Mouse (Mus musculus): ENCODE measurements at regions not wholly inside any gene's neighbourhood (a gene's known extent, or its start where the extent isn't known, plus 50 kb on each side); places are given as distances from the start of the nearest gene placed in this dataset.

GRCm38 (mm10) chr7:124996538-124996937 lies 447.9 kb upstream of the Kdm8 start:
- no peak for TF ChIP-seq POLR2A (IDR thresholded peaks at IDR 0.05; ENCODE audit: control insufficient read depth, low read depth, low read length)
- TF ChIP-seq CTCF (IDR thresholded peaks at IDR 0.05; ENCODE audit: control insufficient read depth, insufficient read depth, insufficient replicate concordance, low read depth, low read length) = no peak
- Histone ChIP-seq H3K36me3 (ENCODE audit: control insufficient read depth, insufficient read depth, low read length) (no peaks in the 10 kb centered on the region), H3K27ac (ENCODE audit: control insufficient read depth, insufficient read depth, low read depth, low read length) (no peak overlapping the region), H3K27me3 (ENCODE audit: control insufficient read depth, insufficient read depth, low read length) (no peaks in the 10 kb centered on the region), H3K4me3 (ENCODE audit: control insufficient read depth, low read depth, low read length) (no peak overlapping the region), H3K4me1 (ENCODE audit: control insufficient read depth, insufficient read depth, low read length) (no peaks in the 10 kb centered on the region)

- Histone ChIP-seq H3K4me3 (ENCODE audit: control insufficient read depth, low read depth, low read length) (no peak overlapping the region), H3K36me3 (ENCODE audit: control insufficient read depth, insufficient read depth, low read length) (no peaks in the 10 kb centered on the region), H3K27me3 (ENCODE audit: control insufficient read depth, insufficient read depth, low read length) (no peaks in the 10 kb centered on the region), H3K27ac (ENCODE audit: control insufficient read depth, insufficient read depth, low read depth, low read length) (no peak overlapping the region), H3K4me1 (ENCODE audit: control insufficient read depth, insufficient read depth, low read length) (no peaks in the 10 kb centered on the region)
- TF ChIP-seq POLR2A (IDR thresholded peaks at IDR 0.05; ENCODE audit: control insufficient read depth, low read depth, low read length) = no peak
- TF ChIP-seq CTCF (IDR thresholded peaks at IDR 0.05; ENCODE audit: control insufficient read depth, insufficient read depth, insufficient replicate concordance, low read depth, low read length) = no peak
Measured at GRCm38 (mm10) chr7:125000669-125001068, 443.8 kb upstream of the Kdm8 start.

- TF ChIP-seq POLR2A (IDR thresholded peaks at IDR 0.05; ENCODE audit: control insufficient read depth, low read depth, low read length) (no peak), CTCF (IDR thresholded peaks at IDR 0.05; ENCODE audit: control insufficient read depth, insufficient read depth, insufficient replicate concordance, low read depth, low read length) (no peak)
- Histone ChIP-seq H3K27ac (ENCODE audit: control insufficient read depth, insufficient read depth, low read depth, low read length) (no peak overlapping the region), H3K4me1 (ENCODE audit: control insufficient read depth, insufficient read depth, low read length) (no peaks in the 10 kb centered on the region), H3K4me3 (ENCODE audit: control insufficient read depth, low read depth, low read length) (no peak overlapping the region), H3K27me3 (ENCODE audit: control insufficient read depth, insufficient read depth, low read length) (no peaks in the 10 kb centered on the region), H3K36me3 (ENCODE audit: control insufficient read depth, insufficient read depth, low read length) (no peaks in the 10 kb centered on the region)
Measured at GRCm38 (mm10) chr7:125005638-125006037, 438.8 kb upstream of the Kdm8 start.

GRCm38 (mm10) chr7:125019259-125019658 lies 425.2 kb upstream of the Kdm8 start:
- Histone ChIP-seq H3K27me3 (ENCODE audit: control insufficient read depth, insufficient read depth, low read length) (no peaks in the 10 kb centered on the region), H3K4me1 (ENCODE audit: control insufficient read depth, insufficient read depth, low read length) (no peaks in the 10 kb centered on the region), H3K4me3 (ENCODE audit: control insufficient read depth, low read depth, low read length) (no peak overlapping the region), H3K36me3 (ENCODE audit: control insufficient read depth, insufficient read depth, low read length) (no peaks in the 10 kb centered on the region), H3K27ac (ENCODE audit: control insufficient read depth, insufficient read depth, low read depth, low read length) (no peak overlapping the region)
- TF ChIP-seq CTCF (IDR thresholded peaks at IDR 0.05; ENCODE audit: control insufficient read depth, insufficient read depth, insufficient replicate concordance, low read depth, low read length) (no peak), POLR2A (IDR thresholded peaks at IDR 0.05; ENCODE audit: control insufficient read depth, low read depth, low read length) (no peak)

GRCm38 (mm10) chr7:125024944-125025343 lies 419.5 kb upstream of the Kdm8 start:
- TF ChIP-seq CTCF (IDR thresholded peaks at IDR 0.05; ENCODE audit: control insufficient read depth, insufficient read depth, insufficient replicate concordance, low read depth, low read length) (no peak), POLR2A (IDR thresholded peaks at IDR 0.05; ENCODE audit: control insufficient read depth, low read depth, low read length) (no peak)
- H3K36me3 ChIP-seq (ENCODE audit: control insufficient read depth, insufficient read depth, low read length) = no peaks in the 10 kb centered on the region
- H3K4me3 ChIP-seq (ENCODE audit: control insufficient read depth, low read depth, low read length) = no peak overlapping the region
- H3K27me3 ChIP-seq (ENCODE audit: control insufficient read depth, insufficient read depth, low read length) = no peaks in the 10 kb centered on the region
- no peak overlapping the region for H3K27ac ChIP-seq (ENCODE audit: control insufficient read depth, insufficient read depth, low read depth, low read length)
- no peaks in the 10 kb centered on the region for H3K4me1 ChIP-seq (ENCODE audit: control insufficient read depth, insufficient read depth, low read length)

GRCm38 (mm10) chr7:125033778-125034177 lies 410.7 kb upstream of the Kdm8 start:
- Histone ChIP-seq H3K4me1 (ENCODE audit: control insufficient read depth, insufficient read depth, low read length) (no peaks in the 10 kb centered on the region), H3K36me3 (ENCODE audit: control insufficient read depth, insufficient read depth, low read length) (no peaks in the 10 kb centered on the region), H3K27me3 (ENCODE audit: control insufficient read depth, insufficient read depth, low read length) (no peaks in the 10 kb centered on the region), H3K27ac (ENCODE audit: control insufficient read depth, insufficient read depth, low read depth, low read length) (no peak overlapping the region), H3K4me3 (ENCODE audit: control insufficient read depth, low read depth, low read length) (no peak overlapping the region)
- no peak for TF ChIP-seq CTCF (IDR thresholded peaks at IDR 0.05; ENCODE audit: control insufficient read depth, insufficient read depth, insufficient replicate concordance, low read depth, low read length)
- no peak for TF ChIP-seq POLR2A (IDR thresholded peaks at IDR 0.05; ENCODE audit: control insufficient read depth, low read depth, low read length)

- Histone ChIP-seq H3K4me1 (ENCODE audit: control insufficient read depth, insufficient read depth, low read length) (no peaks in the 10 kb centered on the region), H3K36me3 (ENCODE audit: control insufficient read depth, insufficient read depth, low read length) (no peaks in the 10 kb centered on the region)
Measured at GRCm38 (mm10) chr7:125034196-125034595, 410.3 kb upstream of the Kdm8 start.

More at GRCm38 (mm10) chr7:125034196-125034595, 410.3 kb upstream of the Kdm8 start:
- Histone ChIP-seq H3K27ac (ENCODE audit: control insufficient read depth, insufficient read depth, low read depth, low read length) (no peak overlapping the region), H3K27me3 (ENCODE audit: control insufficient read depth, insufficient read depth, low read length) (no peaks in the 10 kb centered on the region), H3K4me3 (ENCODE audit: control insufficient read depth, low read depth, low read length) (no peak overlapping the region)
- TF ChIP-seq POLR2A (IDR thresholded peaks at IDR 0.05; ENCODE audit: control insufficient read depth, low read depth, low read length) = no peak
